Mouse (Mus musculus) urinary bladder, adult 18-20 months (tissue): ENCODE results near the gene Degs2.
A peak's percentile ranks its signal among the peaks of the same experiment; 100 is the strongest.
"Not testable (repeated sequence)": the region's sequence is repeated elsewhere in the genome, so short reads cannot be mapped to it uniquely, and the experiment has no call there.

Source experiments
- DNase-seq, 2 experiments: peaks; one replicate each; pipeline ENCODE4 v3.0.0; 2022; ENCODE audit warnings: low spot score in 2 of 2, mixed read lengths in 2 of 2

The Degs2 gene

GRCm38 (mm10) chr12:108702185-108702584 is at the start of gene Degs2:
Degs2 (minus strand) TSS chr12:108702315.
- DNase-seq: peak; percentile 63 to 73

- DNase-seq: no peak
These were observed 49.7 kb upstream of the Degs2 start for GRCm38 (mm10) chr12:108751790-108752189.

GRCm38 (mm10) chr12:108750226-108750625 is 48.1 kb upstream of the Degs2 start:
- no peak for DNase-seq

GRCm38 (mm10) chr12:108749454-108749853 is 47.3 kb upstream of the Degs2 start:
- peak in 1 of 2 experiments; percentile 19 for DNase-seq

- DNase-seq: no peak
These were observed 46.9 kb upstream of the Degs2 start for GRCm38 (mm10) chr12:108749019-108749418.

- DNase-seq: peak; percentile 33 to 52
These were observed 43.9 kb upstream of the Degs2 start for GRCm38 (mm10) chr12:108745990-108746389.

GRCm38 (mm10) chr12:108742241-108742640 is 40.1 kb upstream of the Degs2 start:
- DNase-seq: no peak

- no peak for DNase-seq
These were observed 39.4 kb upstream of the Degs2 start for GRCm38 (mm10) chr12:108741472-108741871.

GRCm38 (mm10) chr12:108738745-108739144 is 36.6 kb upstream of the Degs2 start:
- DNase-seq: no peak

GRCm38 (mm10) chr12:108737838-108738237 is 35.7 kb upstream of the Degs2 start:
- DNase-seq: no peak

GRCm38 (mm10) chr12:108734386-108734785 is 32.3 kb upstream of the Degs2 start:
- no peak for DNase-seq

- no peak for DNase-seq
These were observed 21.7 kb upstream of the Degs2 start for GRCm38 (mm10) chr12:108723841-108724240.

- no peak for DNase-seq
These were observed 20.3 kb upstream of the Degs2 start for GRCm38 (mm10) chr12:108722464-108722863.

- DNase-seq: no peak
These were observed 16.4 kb upstream of the Degs2 start for GRCm38 (mm10) chr12:108718485-108718884.

GRCm38 (mm10) chr12:108715854-108716253 is 13.7 kb upstream of the Degs2 start:
- no peak for DNase-seq

GRCm38 (mm10) chr12:108713972-108714371 is 11.9 kb upstream of the Degs2 start:
- not testable (repeated sequence) for DNase-seq

- no peak for DNase-seq
These were observed 10.4 kb upstream of the Degs2 start for GRCm38 (mm10) chr12:108712481-108712880.

GRCm38 (mm10) chr12:108710861-108711615 is 8.9 kb upstream of the Degs2 start:
- peak in 1 of 2 experiments; percentile 56 for DNase-seq

- DNase-seq: no peak
These were observed 8.1 kb upstream of the Degs2 start for GRCm38 (mm10) chr12:108709964-108710765.

- DNase-seq: no peak
These were observed 7.3 kb upstream of the Degs2 start for GRCm38 (mm10) chr12:108709386-108709785.

- DNase-seq: no peak
These were observed 4.0 kb upstream of the Degs2 start for GRCm38 (mm10) chr12:108706129-108706528.

GRCm38 (mm10) chr12:108705486-108705885 is 3.4 kb upstream of the Degs2 start:
- no peak for DNase-seq

- DNase-seq: no peak
These were observed 894 bp downstream of the Degs2 start for GRCm38 (mm10) chr12:108701221-108701620.
